ENCODE assay signal across 15 mouse cellular contexts in genomic region chr11:56224999-56225398, GRCm38 (mm10).
DNase-seq lines count a peak whose midpoint lies in the region; ATAC-seq and TF ChIP-seq lines count a peak whose summit lies in the region.
"Had no signal": no experiment of that assay in that cellular context is flagged by ENCODE, and none has a peak within 500 bp of the region (broad histone marks: within the 10 kb centered on the region; RNA-seq: fewer than 3 reads in every experiment).

No protein-coding gene starts in this region.

- H3K4me3 ChIP-seq in heart, postnatal 0 days (ENCODE audit: low read depth, low read length), result no peak overlapping the region
- no peak overlapping the region for H3K4me3 ChIP-seq in heart, embryonic 12.5 days
- no peak overlapping the region for H3K4me3 ChIP-seq in left cerebral cortex, adult 2 months
- no peak overlapping the region for H3K4me3 ChIP-seq in midbrain, embryonic 10.5 days
- H3K4me3 ChIP-seq: embryonic facial prominence, embryonic 15.5 days; forebrain, embryonic 13.5 days; heart, embryonic 13.5 days; hindbrain, embryonic 13.5 days had no signal

- H3K4me1 ChIP-seq in heart, postnatal 0 days (ENCODE audit: control insufficient read depth, insufficient read depth), result no peaks in the 10 kb centered on the region
- no peaks in the 10 kb centered on the region for H3K4me1 ChIP-seq in heart, embryonic 12.5 days (replicated peaks)
- no peaks in the 10 kb centered on the region for H3K4me1 ChIP-seq in midbrain, embryonic 10.5 days
- H3K4me1 ChIP-seq: embryonic facial prominence, embryonic 15.5 days; forebrain, embryonic 13.5 days; heart, embryonic 13.5 days; hindbrain, embryonic 13.5 days had no signal

- H3K9ac ChIP-seq in heart, postnatal 0 days (replicated peaks; ENCODE audit: low read depth, low read length), result no peak overlapping the region
- H3K9ac ChIP-seq in heart, embryonic 12.5 days, result no peak overlapping the region
- H3K9ac ChIP-seq: embryonic facial prominence, embryonic 15.5 days; forebrain, embryonic 13.5 days; heart, embryonic 13.5 days; hindbrain, embryonic 13.5 days had no signal

- WGBS in heart, postnatal 0 days, result 72% methylated on average over 2 of the region's 2 CpGs
- WGBS in heart, embryonic 12.5 days, result 80% methylated on average over 2 of the region's 2 CpGs
- 81% methylated on average over 2 of the region's 2 CpGs for WGBS in midbrain, embryonic 10.5 days

- no peak for TF ChIP-seq EP300 in heart, postnatal 0 days (IDR thresholded peaks at IDR 0.05; ENCODE audit: low read depth)

- TF ChIP-seq CTCF in heart, postnatal 0 days (IDR thresholded peaks at IDR 0.05; ENCODE audit: low read depth), result 0 out of 2 replicates have a peak, but pooled peaks have one; percentile 3
- peak; percentile 49 for TF ChIP-seq CTCF in left cerebral cortex, adult 2 months (IDR thresholded peaks at IDR 0.05)

- intact Hi-C loops in left cerebral cortex, adult 2 months (cut with DNase I), result loop anchor here (10.0 kb wide), 1 partner anchor 410 kb away; no protein-coding TSS in a partner anchor
- intact Hi-C loops in left cerebral cortex, postnatal 36 days (cut with DNase I), result no loop called here

- ATAC-seq in heart, postnatal 0 days (ENCODE audit: insufficient read depth, low read depth), result no peak
- no peak for ATAC-seq in heart, embryonic 12.5 days (ENCODE audit: insufficient number of reproducible peaks, low FRiP score)
- ATAC-seq: CD4-positive, CD25-positive, alpha-beta regulatory T cell, adult 4 months; forebrain, embryonic 13.5 days had no signal

- DNase-seq in heart, postnatal 0 days (ENCODE audit: low spot score), result no peak
- DNase-seq in left cerebral cortex, adult 2 months (ENCODE audit: extremely low spot score in 1 of 2, low spot score in 2 of 2), result no peak
- no peak for DNase-seq in left cerebral cortex, postnatal 36 days (ENCODE audit: low spot score in 2 of 2)
- peak; percentile 51 for DNase-seq in NIH3T3 (ENCODE audit: low read depth)
- DNase-seq in adrenal gland, postnatal 14 days, result peak; percentile 42
- no peak for DNase-seq in midbrain, embryonic 10.5 days (ENCODE audit: low spot score)
- no peak for DNase-seq in urinary bladder, postnatal 25 days (ENCODE audit: low spot score)
- DNase-seq: cerebellum, adult 11 months; layer of hippocampus, postnatal 36 days had no signal

- no peak overlapping the region for H3K27ac ChIP-seq in heart, postnatal 0 days (ENCODE audit: low read depth)
- no peak overlapping the region for H3K27ac ChIP-seq in heart, embryonic 12.5 days (ENCODE audit: poor library complexity, severe bottlenecking)
- no peak overlapping the region for H3K27ac ChIP-seq in left cerebral cortex, adult 2 months
- H3K27ac ChIP-seq in midbrain, embryonic 10.5 days (replicated peaks), result no peak overlapping the region
- H3K27ac ChIP-seq: embryonic facial prominence, embryonic 15.5 days; forebrain, embryonic 13.5 days; heart, embryonic 13.5 days; hindbrain, embryonic 13.5 days had no signal

- H3K36me3 ChIP-seq in heart, postnatal 0 days (replicated peaks; ENCODE audit: control insufficient read depth, insufficient read depth, low read length), result no peaks in the 10 kb centered on the region
- no peaks in the 10 kb centered on the region for H3K36me3 ChIP-seq in heart, embryonic 12.5 days
- H3K36me3 ChIP-seq in midbrain, embryonic 10.5 days, result no peaks in the 10 kb centered on the region
- H3K36me3 ChIP-seq: embryonic facial prominence, embryonic 15.5 days; heart, embryonic 13.5 days; hindbrain, embryonic 13.5 days had no signal

- no peak overlapping the region for H3K4me2 ChIP-seq in heart, postnatal 0 days (ENCODE audit: low read depth, low read length)
- no peak overlapping the region for H3K4me2 ChIP-seq in heart, embryonic 12.5 days
- H3K4me2 ChIP-seq: embryonic facial prominence, embryonic 15.5 days; forebrain, embryonic 13.5 days; heart, embryonic 13.5 days; hindbrain, embryonic 13.5 days had no signal

- H3K27me3 ChIP-seq in heart, postnatal 0 days (ENCODE audit: control insufficient read depth, insufficient read depth, low read length), result no peaks in the 10 kb centered on the region
- H3K27me3 ChIP-seq in heart, embryonic 12.5 days (replicated peaks), result no peaks in the 10 kb centered on the region
- H3K27me3 ChIP-seq in midbrain, embryonic 10.5 days (ENCODE audit: low read depth, poor library complexity, severe bottlenecking), result no peaks in the 10 kb centered on the region
- H3K27me3 ChIP-seq: embryonic facial prominence, embryonic 15.5 days; forebrain, embryonic 13.5 days; heart, embryonic 13.5 days; hindbrain, embryonic 13.5 days had no signal

- H3K9me3 ChIP-seq in heart, postnatal 0 days (replicated peaks; ENCODE audit: control insufficient read depth, low read length), result no peaks in the 10 kb centered on the region
- no peaks in the 10 kb centered on the region for H3K9me3 ChIP-seq in heart, embryonic 12.5 days (replicated peaks)
- no peaks in the 10 kb centered on the region for H3K9me3 ChIP-seq in midbrain, embryonic 10.5 days (replicated peaks)
- H3K9me3 ChIP-seq: embryonic facial prominence, embryonic 15.5 days; forebrain, embryonic 13.5 days; heart, embryonic 13.5 days; hindbrain, embryonic 13.5 days had no signal

Comparison
In these comparisons a context has a peak if more than half of its experiments do, and no peak if none do; other contexts are left out.
1. DNase-seq: peak in NIH3T3 (single experiment) and adrenal gland, postnatal 14 days (single experiment); none in heart, postnatal 0 days (single experiment), left cerebral cortex, adult 2 months (0 of 2), left cerebral cortex, postnatal 36 days (0 of 2), midbrain, embryonic 10.5 days (single experiment) and urinary bladder, postnatal 25 days (single experiment).